19 mouse cellular contexts compared by ENCODE assay signal in the genomic region with DNA sequence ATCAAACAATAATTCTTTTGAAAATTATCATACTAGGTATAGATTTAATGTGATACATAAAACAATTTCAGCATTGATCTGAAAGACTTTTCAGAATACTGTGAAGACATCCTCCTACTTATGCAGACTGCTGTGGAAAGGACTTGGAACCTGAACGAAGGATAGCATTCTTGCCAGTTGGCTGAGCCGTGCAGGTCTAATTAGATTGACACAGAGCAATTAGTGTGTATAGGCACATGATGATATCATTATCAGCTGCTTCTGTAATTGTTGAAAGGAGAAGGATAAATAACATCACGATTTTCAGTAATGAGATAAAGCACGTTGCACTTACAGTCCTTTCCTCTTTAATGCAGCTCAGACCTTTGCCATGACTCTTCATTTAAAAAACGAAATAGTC.
DNase-seq lines count a peak whose midpoint lies in the region; ATAC-seq lines count a peak whose summit lies in the region.
"Had no signal": no experiment of that assay in that cellular context is flagged by ENCODE, and none has a peak within 500 bp of the region (broad histone marks: within the 10 kb centered on the region; RNA-seq: fewer than 3 reads in every experiment).

No protein-coding gene starts in this region.

- H3K4me2 ChIP-seq in forebrain, embryonic 12.5 days: no peak overlapping the region
- H3K4me2 ChIP-seq in neural tube, embryonic 13.5 days: no peak overlapping the region
- H3K4me2 ChIP-seq in forebrain, embryonic 14.5 days (ENCODE audit: low read length): no peak overlapping the region
- H3K4me2 ChIP-seq: embryonic facial prominence, embryonic 12.5 days; hindbrain, embryonic 13.5 days; intestine, embryonic 15.5 days had no signal

- no peaks in the 10 kb centered on the region for H3K36me3 ChIP-seq in forebrain, embryonic 12.5 days (replicated peaks)
- H3K36me3 ChIP-seq in forebrain, embryonic 10.5 days (replicated peaks): no peaks in the 10 kb centered on the region
- H3K36me3 ChIP-seq in neural tube, embryonic 13.5 days: no peaks in the 10 kb centered on the region
- no peaks in the 10 kb centered on the region for H3K36me3 ChIP-seq in forebrain, embryonic 14.5 days (ENCODE audit: control insufficient read depth, insufficient read depth, low read length)
- H3K36me3 ChIP-seq: embryonic facial prominence, embryonic 12.5 days; heart, embryonic 10.5 days; hindbrain, embryonic 13.5 days; intestine, embryonic 15.5 days had no signal

- no peak overlapping the region for H3K27ac ChIP-seq in forebrain, embryonic 12.5 days
- no peak overlapping the region for H3K27ac ChIP-seq in forebrain, embryonic 10.5 days
- no peak overlapping the region for H3K27ac ChIP-seq in neural tube, embryonic 13.5 days (replicated peaks)
- H3K27ac ChIP-seq in forebrain, embryonic 14.5 days (ENCODE audit: low read depth, low read length): no peak overlapping the region
- H3K27ac ChIP-seq: embryonic facial prominence, embryonic 12.5 days; heart, embryonic 10.5 days; hindbrain, embryonic 13.5 days; intestine, embryonic 15.5 days had no signal

- peak; percentile 62; the same call in 1 of the 2 replicates for ATAC-seq in forebrain, embryonic 12.5 days (ENCODE audit: low FRiP score)
- peak; percentile 23; the same call in 1 of the 2 replicates for ATAC-seq in neural tube, embryonic 13.5 days (ENCODE audit: low read depth)
- peak; percentile 76; the same call in 1 of the 2 replicates for ATAC-seq in forebrain, embryonic 14.5 days
- ATAC-seq: intestine, embryonic 15.5 days had no signal

- no peak overlapping the region for H3K9ac ChIP-seq in forebrain, embryonic 12.5 days
- H3K9ac ChIP-seq in neural tube, embryonic 13.5 days: no peak overlapping the region
- no peak overlapping the region for H3K9ac ChIP-seq in forebrain, embryonic 14.5 days (ENCODE audit: low read length)
- H3K9ac ChIP-seq: embryonic facial prominence, embryonic 12.5 days; hindbrain, embryonic 13.5 days; intestine, embryonic 15.5 days had no signal

- no peaks in the 10 kb centered on the region for H3K27me3 ChIP-seq in forebrain, embryonic 12.5 days
- H3K27me3 ChIP-seq in forebrain, embryonic 10.5 days (ENCODE audit: poor library complexity, severe bottlenecking): no peaks in the 10 kb centered on the region
- H3K27me3 ChIP-seq in neural tube, embryonic 13.5 days: no peaks in the 10 kb centered on the region
- no peaks in the 10 kb centered on the region for H3K27me3 ChIP-seq in forebrain, embryonic 14.5 days (replicated peaks; ENCODE audit: control insufficient read depth, insufficient read depth, low read length)
- H3K27me3 ChIP-seq: embryonic facial prominence, embryonic 12.5 days; hindbrain, embryonic 13.5 days; intestine, embryonic 15.5 days had no signal

- H3K4me1 ChIP-seq in forebrain, embryonic 12.5 days: no peaks in the 10 kb centered on the region
- H3K4me1 ChIP-seq in forebrain, embryonic 10.5 days: peaks cover 3% of the 10 kb centered on the region; the same call in 1 of the 2 replicates
- no peaks in the 10 kb centered on the region for H3K4me1 ChIP-seq in neural tube, embryonic 13.5 days (replicated peaks)
- no peaks in the 10 kb centered on the region for H3K4me1 ChIP-seq in forebrain, embryonic 14.5 days (ENCODE audit: control insufficient read depth, insufficient read depth, low read length)
- H3K4me1 ChIP-seq: embryonic facial prominence, embryonic 12.5 days; heart, embryonic 10.5 days; intestine, embryonic 15.5 days had no signal

- 43% methylated on average over 5 of the region's 5 CpGs for WGBS in forebrain, embryonic 12.5 days
- WGBS in forebrain, embryonic 10.5 days: 66% methylated on average over 5 of the region's 5 CpGs
- WGBS in neural tube, embryonic 13.5 days: 70% methylated on average over 5 of the region's 5 CpGs
- WGBS in forebrain, embryonic 14.5 days: 20% methylated on average over 5 of the region's 5 CpGs

- no peaks in the 10 kb centered on the region for H3K9me3 ChIP-seq in forebrain, embryonic 12.5 days
- no peaks in the 10 kb centered on the region for H3K9me3 ChIP-seq in forebrain, embryonic 10.5 days
- H3K9me3 ChIP-seq in neural tube, embryonic 13.5 days: no peaks in the 10 kb centered on the region
- H3K9me3 ChIP-seq in forebrain, embryonic 14.5 days (replicated peaks; ENCODE audit: control insufficient read depth, low read length): no peaks in the 10 kb centered on the region
- H3K9me3 ChIP-seq: embryonic facial prominence, embryonic 12.5 days; heart, embryonic 10.5 days; hindbrain, embryonic 13.5 days; intestine, embryonic 15.5 days had no signal

- no peak for DNase-seq in forebrain, embryonic 10.5 days (ENCODE audit: extremely low spot score, low spot score)
- DNase-seq in neural tube, embryonic 10.5 days (ENCODE audit: extremely low spot score, low spot score): no peak
- DNase-seq in forebrain, embryonic 14.5 days (ENCODE audit: low spot score): peak; percentile 79
- DNase-seq in retina, postnatal 1 day: peak; percentile 73
- DNase-seq in embryo, embryonic 11 days: no peak
- no peak for DNase-seq in T-cell, adult 2 months (ENCODE audit: low spot score)
- DNase-seq: adrenal gland, postnatal 10 days; cerebellum, adult 18-20 months; cerebellum, adult 9-11 months; gastrocnemius, postnatal 10 days; heart, adult 18-20 months; heart, postnatal 10 days; heart, postnatal 4 days had no signal

- no peak overlapping the region for H3K4me3 ChIP-seq in forebrain, embryonic 12.5 days (replicated peaks)
- H3K4me3 ChIP-seq in forebrain, embryonic 10.5 days: no peak overlapping the region
- H3K4me3 ChIP-seq in neural tube, embryonic 13.5 days: no peak overlapping the region
- H3K4me3 ChIP-seq in forebrain, embryonic 14.5 days (ENCODE audit: low read depth, low read length): no peak overlapping the region
- H3K4me3 ChIP-seq: embryonic facial prominence, embryonic 12.5 days; heart, embryonic 10.5 days; hindbrain, embryonic 13.5 days; intestine, embryonic 15.5 days had no signal

Comparison
In these comparisons a context has a peak if more than half of its experiments do, and no peak if none do; other contexts are left out.
1. DNase-seq: peak in forebrain, embryonic 14.5 days (single experiment) and retina, postnatal 1 day (single experiment); none in forebrain, embryonic 10.5 days (single experiment), neural tube, embryonic 10.5 days (single experiment), embryo, embryonic 11 days (single experiment) and T-cell, adult 2 months (single experiment).
2. ATAC-seq: peak in every context shown above with its lines; median percentile 76 in forebrain, embryonic 14.5 days; 62 in forebrain, embryonic 12.5 days; 23 in neural tube, embryonic 13.5 days.